Mouse (Mus musculus): ENCODE measurements around the gene Irgm1. TPM values are rescaled to one million over a fixed set of nuclear protein-coding genes. Genes with fewer than 3 reads are reported as not detected.
A peak's percentile ranks its signal among the peaks of the same experiment; 100 is the strongest.

The Irgm1 gene
- polyA plus RNA-seq, 1 experiment, result 0.78 TPM

DNA sequence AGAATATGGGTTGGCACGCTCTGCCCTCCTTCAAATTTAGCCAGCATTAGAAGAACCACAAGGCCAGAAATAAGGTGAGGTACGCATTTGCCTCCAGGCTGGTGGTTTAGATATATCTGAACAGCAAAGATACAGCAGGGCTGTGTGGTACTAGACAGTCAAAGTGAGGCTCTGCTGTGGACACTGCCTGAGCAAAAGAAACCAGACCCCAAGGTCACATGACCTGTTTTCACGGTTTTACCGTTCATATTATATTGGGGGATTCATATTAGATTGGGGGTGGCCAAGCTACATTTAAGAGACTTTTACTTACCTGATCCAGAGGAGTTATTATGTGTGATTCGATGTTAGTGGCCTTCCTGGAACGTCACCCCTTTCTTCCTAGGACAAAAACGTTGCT, 702 bp downstream of the Irgm1 start:
- Histone ChIP-seq H3K4me3 (ENCODE audit: control insufficient read depth, low read depth, low read length) (peak overlapping the region; percentile 71), H3K27ac (ENCODE audit: control insufficient read depth, insufficient read depth, low read depth, low read length) (peak overlapping the region; percentile 81), H3K27me3 (ENCODE audit: control insufficient read depth, insufficient read depth, low read length) (no peaks in the 10 kb centered on the region), H3K4me1 (ENCODE audit: control insufficient read depth, insufficient read depth, low read length) (peaks cover 13% of the 10 kb centered on the region), H3K36me3 (ENCODE audit: control insufficient read depth, insufficient read depth, low read length) (no peaks in the 10 kb centered on the region)
- TF ChIP-seq CTCF (IDR thresholded peaks at IDR 0.05; ENCODE audit: control insufficient read depth, insufficient read depth, insufficient replicate concordance, low read depth, low read length), result no peak
- no peak for TF ChIP-seq POLR2A (IDR thresholded peaks at IDR 0.05; ENCODE audit: control insufficient read depth, low read depth, low read length)

DNA sequence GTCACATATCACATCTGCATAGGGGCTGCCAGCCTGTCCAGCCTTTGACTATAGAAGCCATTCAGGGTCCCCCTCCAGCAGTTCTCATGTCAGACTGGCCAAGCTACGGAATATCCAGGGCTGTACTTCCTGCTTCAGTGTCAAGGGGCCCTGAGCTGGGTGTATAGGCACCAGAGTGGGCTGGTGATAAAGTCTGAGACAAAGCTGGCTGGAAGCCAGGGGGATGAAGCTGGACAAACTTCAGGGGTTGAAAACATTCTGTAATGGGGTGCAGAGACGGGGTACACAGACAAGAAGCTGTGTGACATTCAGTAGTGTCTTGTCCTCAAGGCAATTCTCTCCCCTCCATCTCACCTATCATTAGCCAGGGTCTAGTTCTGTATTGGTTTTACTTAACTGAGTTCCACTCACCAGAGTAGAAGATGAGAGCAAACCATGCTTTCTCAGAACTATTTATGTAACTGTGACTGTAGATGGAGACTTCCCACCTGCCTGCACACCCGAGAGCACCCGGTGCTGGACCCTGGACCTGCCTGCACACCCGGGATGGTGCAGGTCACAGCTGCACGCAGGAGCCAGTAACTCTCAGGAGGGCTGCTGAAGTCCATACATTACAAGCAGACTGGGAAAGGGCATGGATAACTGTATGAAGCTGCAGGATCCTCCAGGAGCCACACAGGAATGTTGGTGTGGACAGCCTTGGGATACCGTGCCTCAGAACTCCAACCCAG, 1.9 kb downstream of the Irgm1 start:
- Histone ChIP-seq H3K27ac (ENCODE audit: control insufficient read depth, insufficient read depth, low read depth, low read length) (no peak overlapping the region), H3K4me1 (ENCODE audit: control insufficient read depth, insufficient read depth, low read length) (peaks cover 13% of the 10 kb centered on the region), H3K36me3 (ENCODE audit: control insufficient read depth, insufficient read depth, low read length) (no peaks in the 10 kb centered on the region), H3K4me3 (ENCODE audit: control insufficient read depth, low read depth, low read length) (no peak overlapping the region), H3K27me3 (ENCODE audit: control insufficient read depth, insufficient read depth, low read length) (no peaks in the 10 kb centered on the region)
- TF ChIP-seq POLR2A (IDR thresholded peaks at IDR 0.05; ENCODE audit: control insufficient read depth, low read depth, low read length) (no peak), CTCF (IDR thresholded peaks at IDR 0.05; ENCODE audit: control insufficient read depth, insufficient read depth, insufficient replicate concordance, low read depth, low read length) (no peak)

DNA sequence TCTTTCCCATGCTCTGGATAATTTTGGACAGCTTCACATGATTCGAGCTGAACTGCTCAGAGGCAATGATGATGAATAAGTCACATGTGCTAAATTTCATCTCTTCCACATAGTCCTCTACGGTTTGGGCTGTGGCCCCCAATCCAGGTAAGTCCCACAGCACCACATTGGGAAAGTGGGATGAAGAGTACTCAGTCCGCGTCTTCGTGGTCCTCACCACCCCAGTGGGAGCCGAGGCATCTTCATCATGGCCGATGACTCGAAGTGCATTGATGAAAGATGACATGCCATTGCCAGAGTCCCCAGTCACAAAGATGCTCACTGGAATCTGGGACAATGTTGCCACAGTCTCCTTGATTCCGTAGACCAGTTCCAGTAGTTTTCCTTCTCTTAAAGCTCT, 5.0 kb downstream of the Irgm1 start:
- Histone ChIP-seq H3K36me3 (ENCODE audit: control insufficient read depth, insufficient read depth, low read length) (no peaks in the 10 kb centered on the region), H3K27me3 (ENCODE audit: control insufficient read depth, insufficient read depth, low read length) (no peaks in the 10 kb centered on the region), H3K27ac (ENCODE audit: control insufficient read depth, insufficient read depth, low read depth, low read length) (no peak overlapping the region), H3K4me3 (ENCODE audit: control insufficient read depth, low read depth, low read length) (no peak overlapping the region), H3K4me1 (ENCODE audit: control insufficient read depth, insufficient read depth, low read length) (peaks cover 5% of the 10 kb centered on the region)
- TF ChIP-seq CTCF (IDR thresholded peaks at IDR 0.05; ENCODE audit: control insufficient read depth, insufficient read depth, insufficient replicate concordance, low read depth, low read length), result no peak
- TF ChIP-seq POLR2A (IDR thresholded peaks at IDR 0.05; ENCODE audit: control insufficient read depth, low read depth, low read length), result no peak

DNA sequence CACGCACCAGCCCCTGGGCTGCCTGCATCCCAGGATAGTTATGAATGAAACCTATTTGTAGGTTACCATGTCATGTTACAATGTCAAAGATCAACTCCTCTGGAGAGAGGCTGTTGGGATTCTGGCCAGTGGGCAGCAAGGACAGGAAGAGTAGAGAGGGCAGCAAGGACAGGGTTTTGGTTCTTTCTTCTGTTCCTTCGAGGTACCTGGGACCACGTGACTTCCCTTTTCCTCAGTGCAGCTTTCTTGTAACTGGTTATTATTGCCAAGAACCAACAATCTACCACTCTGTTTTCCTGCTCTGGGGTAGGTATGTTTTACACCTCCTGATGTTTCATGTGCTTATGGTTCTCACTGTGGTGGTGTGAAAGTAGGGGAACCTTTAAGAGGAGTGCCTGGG, 7.7 kb downstream of the Irgm1 start:
- no peaks in the 10 kb centered on the region for H3K4me1 ChIP-seq (ENCODE audit: control insufficient read depth, insufficient read depth, low read length)
- no peak overlapping the region for H3K27ac ChIP-seq (ENCODE audit: control insufficient read depth, insufficient read depth, low read depth, low read length)
- no peak overlapping the region for H3K4me3 ChIP-seq (ENCODE audit: control insufficient read depth, low read depth, low read length)
- H3K27me3 ChIP-seq (ENCODE audit: control insufficient read depth, insufficient read depth, low read length), result no peaks in the 10 kb centered on the region
- TF ChIP-seq CTCF (IDR thresholded peaks at IDR 0.05; ENCODE audit: control insufficient read depth, insufficient read depth, insufficient replicate concordance, low read depth, low read length) (no peak), POLR2A (IDR thresholded peaks at IDR 0.05; ENCODE audit: control insufficient read depth, low read depth, low read length) (no peak)
- H3K36me3 ChIP-seq (ENCODE audit: control insufficient read depth, insufficient read depth, low read length), result no peaks in the 10 kb centered on the region

DNA sequence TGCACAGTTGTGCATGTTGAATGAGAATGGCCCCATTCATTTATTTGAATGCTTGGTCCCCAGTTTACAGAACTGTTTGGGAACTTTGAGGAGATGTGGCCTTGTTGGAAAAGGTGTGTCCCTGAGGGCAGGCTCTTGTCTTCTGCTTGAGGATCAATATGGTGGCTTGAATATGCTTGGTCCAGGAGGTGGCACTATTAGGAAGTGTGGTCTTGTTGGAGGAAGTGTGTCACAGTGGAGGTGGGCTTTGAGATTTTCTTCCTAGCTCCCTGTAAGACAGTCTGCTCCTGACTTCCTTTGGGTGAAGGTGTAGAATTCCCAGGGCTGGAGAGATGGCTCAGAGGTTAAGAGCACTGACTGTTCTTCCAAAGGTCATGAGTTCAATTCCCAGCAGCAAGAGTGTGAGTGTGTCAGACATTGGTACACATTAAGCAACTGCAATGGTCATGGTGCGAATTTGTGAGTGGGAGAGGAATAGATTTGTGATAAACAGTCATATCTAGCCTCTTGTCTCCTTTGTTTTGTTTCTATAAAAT, 8.6 kb downstream of the Irgm1 start:
- no peak for TF ChIP-seq POLR2A (IDR thresholded peaks at IDR 0.05; ENCODE audit: control insufficient read depth, low read depth, low read length)
- no peak for TF ChIP-seq CTCF (IDR thresholded peaks at IDR 0.05; ENCODE audit: control insufficient read depth, insufficient read depth, insufficient replicate concordance, low read depth, low read length)
- H3K27ac ChIP-seq (ENCODE audit: control insufficient read depth, insufficient read depth, low read depth, low read length), result no peak overlapping the region
- H3K36me3 ChIP-seq (ENCODE audit: control insufficient read depth, insufficient read depth, low read length), result no peaks in the 10 kb centered on the region
- no peaks in the 10 kb centered on the region for H3K27me3 ChIP-seq (ENCODE audit: control insufficient read depth, insufficient read depth, low read length)
- H3K4me1 ChIP-seq (ENCODE audit: control insufficient read depth, insufficient read depth, low read length), result peaks cover 6% of the 10 kb centered on the region
- no peak overlapping the region for H3K4me3 ChIP-seq (ENCODE audit: control insufficient read depth, low read depth, low read length)

DNA sequence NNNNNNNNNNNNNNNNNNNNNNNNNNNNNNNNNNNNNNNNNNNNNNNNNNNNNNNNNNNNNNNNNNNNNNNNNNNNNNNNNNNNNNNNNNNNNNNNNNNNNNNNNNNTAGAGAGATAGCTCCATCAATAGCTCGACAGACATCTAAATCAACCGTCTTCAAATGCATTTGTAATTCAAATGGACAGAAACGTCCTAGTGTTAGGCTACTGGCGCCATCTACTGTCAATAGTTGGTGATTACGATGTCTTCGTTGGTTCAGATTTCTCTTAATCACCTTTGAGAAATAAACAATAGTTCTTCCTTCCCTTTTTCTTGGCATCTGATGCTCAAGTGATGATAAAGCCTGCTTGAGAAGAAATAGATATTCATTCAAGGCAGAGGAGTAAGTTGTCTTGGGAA, 12.5 kb downstream of the Irgm1 start:
- Histone ChIP-seq H3K4me1 (ENCODE audit: control insufficient read depth, insufficient read depth, low read length) (peaks cover 8% of the 10 kb centered on the region), H3K27ac (ENCODE audit: control insufficient read depth, insufficient read depth, low read depth, low read length) (no peak overlapping the region), H3K4me3 (ENCODE audit: control insufficient read depth, low read depth, low read length) (no peak overlapping the region), H3K36me3 (ENCODE audit: control insufficient read depth, insufficient read depth, low read length) (no peaks in the 10 kb centered on the region), H3K27me3 (ENCODE audit: control insufficient read depth, insufficient read depth, low read length) (no peaks in the 10 kb centered on the region)
- TF ChIP-seq POLR2A (IDR thresholded peaks at IDR 0.05; ENCODE audit: control insufficient read depth, low read depth, low read length) (no peak), CTCF (IDR thresholded peaks at IDR 0.05; ENCODE audit: control insufficient read depth, insufficient read depth, insufficient replicate concordance, low read depth, low read length) (peak; percentile 26; the same call in 1 of the 2 replicates)

DNA sequence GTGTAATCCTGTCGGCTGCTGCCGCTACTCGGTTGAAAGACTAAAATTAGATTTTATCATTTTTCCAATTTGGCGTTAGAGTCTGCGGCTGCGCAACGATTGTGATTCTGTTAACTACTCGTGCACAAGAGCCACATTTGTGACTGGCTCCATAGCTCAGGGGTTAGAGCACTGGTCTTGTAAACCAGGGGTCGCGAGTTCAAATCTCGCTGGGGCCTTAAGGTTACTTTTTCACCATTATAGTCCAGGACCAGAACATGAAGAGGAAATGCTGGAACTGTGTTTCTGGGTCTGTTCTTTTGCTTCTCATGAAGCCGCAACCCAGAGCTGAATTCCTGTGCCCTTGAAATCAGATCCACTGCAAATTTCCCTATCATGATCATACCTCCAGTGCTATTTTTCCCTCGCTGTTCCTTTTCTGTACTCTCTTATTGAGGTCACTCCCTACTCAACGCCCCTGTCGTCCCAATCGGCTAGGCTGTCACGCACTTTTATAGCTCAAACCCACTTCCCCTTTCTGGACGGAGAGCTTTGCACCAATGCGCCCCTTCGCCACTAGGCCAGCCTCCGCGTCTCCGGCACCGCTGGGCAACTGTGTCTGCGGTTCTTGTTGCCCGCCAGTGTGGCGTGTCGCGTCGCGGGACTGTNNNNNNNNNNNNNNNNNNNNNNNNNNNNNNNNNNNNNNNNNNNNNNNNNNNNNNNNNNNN, 17.9 kb downstream of the Irgm1 start:
- TF ChIP-seq CTCF (IDR thresholded peaks at IDR 0.05; ENCODE audit: control insufficient read depth, insufficient read depth, insufficient replicate concordance, low read depth, low read length) (no peak), POLR2A (IDR thresholded peaks at IDR 0.05; ENCODE audit: control insufficient read depth, low read depth, low read length) (no peak)
- Histone ChIP-seq H3K4me1 (ENCODE audit: control insufficient read depth, insufficient read depth, low read length) (peaks cover 17% of the 10 kb centered on the region), H3K27ac (ENCODE audit: control insufficient read depth, insufficient read depth, low read depth, low read length) (peak overlapping the region; percentile 64), H3K4me3 (ENCODE audit: control insufficient read depth, low read depth, low read length) (peak overlapping the region; percentile 67), H3K27me3 (ENCODE audit: control insufficient read depth, insufficient read depth, low read length) (no peaks in the 10 kb centered on the region), H3K36me3 (ENCODE audit: control insufficient read depth, insufficient read depth, low read length) (no peaks in the 10 kb centered on the region)
